Mouse (Mus musculus) midbrain, postnatal 0 days (tissue): ENCODE measurements at regions not wholly inside any gene's neighbourhood (a gene's known extent, or its start where the extent isn't known, plus 50 kb on each side); places are given as distances from the start of the nearest gene placed in this dataset.

Experiments
- ATAC-seq: fragments of 200-750 bp; cut with Nextera tagmentation; 2 replicates; pipeline ENCODE4 v1.8.0; 2017; ENCODE audit warnings: moderate number of reproducible peaks, mild to moderate bottlenecking, moderate TSS enrichment, moderate library complexity; ENCODE audit not compliant: low FRiP score
- DNase-seq: peaks from one replicate; pipeline ENCODE4 v3.0.0-alpha.2; 2015; ENCODE audit warnings: low spot score
- H3K27ac ChIP-seq: fragments of 300-500 bp; sonication (generic); 2 replicates; pipeline ENCODE4 v1.5.1; 2014; ENCODE audit warnings: low read depth, mild to moderate bottlenecking, low read length, mixed read lengths
- H3K27me3 ChIP-seq: fragments of 300-500 bp; sonication (generic); 2 replicates; pipeline ENCODE4 v1.6.1; 2014; ENCODE audit warnings: low read length, control low read depth, mixed read lengths; ENCODE audit not compliant: insufficient read depth
- H3K36me3 ChIP-seq: fragments of 300-500 bp; sonication (generic); 2 replicates; pipeline ENCODE4 v1.6.1; 2014; ENCODE audit warnings: low read length, control low read depth, mixed read lengths; ENCODE audit not compliant: insufficient read depth
- H3K4me1 ChIP-seq: fragments of 300-500 bp; sonication (generic); 2 replicates; pipeline ENCODE4 v1.6.1; 2014; ENCODE audit warnings: mild to moderate bottlenecking, control low read depth, antibody characterized with exemption, low read length, mixed read lengths; ENCODE audit not compliant: insufficient read depth
- H3K4me2 ChIP-seq: fragments of 300-500 bp; sonication (generic); 2 replicates; pipeline ENCODE4 v1.6.1; 2014; ENCODE audit warnings: low read depth, mild to moderate bottlenecking, low read length, mixed read lengths; ENCODE audit not compliant: poor library complexity, severe bottlenecking
- H3K4me3 ChIP-seq: fragments of 300-500 bp; sonication (generic); 2 replicates; pipeline ENCODE4 v1.5.1; 2014; ENCODE audit warnings: low read depth, mild to moderate bottlenecking, low read length, moderate library complexity
- H3K9ac ChIP-seq: fragments of 300-500 bp; sonication (generic); replicated peaks from 2 replicates; pipeline ENCODE4 v1.6.1; 2014; ENCODE audit warnings: mild to moderate bottlenecking, low read length, moderate library complexity, mixed read lengths; ENCODE audit not compliant: poor library complexity, severe bottlenecking
- H3K9me3 ChIP-seq: fragments of 300-500 bp; sonication (generic); 2 replicates; pipeline ENCODE4 v1.6.1; 2016; ENCODE audit warnings: low read length, control low read depth
- CTCF ChIP-seq: IDR thresholded peaks from 2 replicates; pipeline ENCODE4 v1.5.1; 2016; ENCODE audit warnings: antibody characterized with exemption, mild to moderate bottlenecking
- WGBS: fragments of 180-500 bp; shearing (Covaris S2); extraction: QIAGEN DNeasy Blood & Tissue Kit; methylation state at CpG from one replicate; pipeline ENCODE4 v1.1.7; 2014; 5-methylcytosine and 5-hydroxymethylcytosine counted together

DNA sequence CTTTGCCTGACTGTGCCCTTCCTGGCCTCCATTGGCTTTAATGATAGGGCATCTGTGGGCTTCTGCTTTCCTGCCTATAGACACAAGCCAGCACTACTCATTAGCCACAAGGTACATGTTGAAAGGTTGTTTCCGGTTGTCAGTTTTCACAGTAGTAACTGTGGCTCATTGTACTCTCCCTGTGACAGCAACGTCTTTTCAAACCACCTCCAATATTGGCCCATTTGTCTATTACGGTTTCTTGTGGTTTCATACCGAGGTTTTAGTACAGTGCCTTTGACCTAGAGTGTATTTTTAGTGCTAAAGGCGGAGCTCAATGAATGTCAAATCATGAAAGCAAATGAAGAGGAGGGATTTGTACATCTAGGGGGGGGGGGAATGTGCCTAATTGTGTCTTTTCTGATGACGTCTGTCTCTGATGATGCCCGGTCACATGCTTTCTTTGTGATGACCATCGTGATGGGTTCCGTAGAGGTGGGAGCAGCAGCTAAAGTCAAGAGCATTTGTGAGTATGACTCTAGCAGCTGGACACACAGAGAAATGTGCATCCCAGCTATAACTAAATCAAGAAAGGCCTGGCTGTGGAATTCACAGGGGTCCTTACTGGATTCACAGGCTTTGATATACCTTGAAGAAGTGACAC lies 1255.1 kb upstream of the A1bg start:
- no peak for TF ChIP-seq CTCF
- Histone ChIP-seq H3K36me3 (no peaks in the 10 kb centered on the region), H3K9me3 (no peaks in the 10 kb centered on the region), H3K4me3 (no peak overlapping the region), H3K4me2 (no peak overlapping the region), H3K4me1 (no peaks in the 10 kb centered on the region), H3K9ac (no peak overlapping the region), H3K27ac (no peak overlapping the region), H3K27me3 (no peaks in the 10 kb centered on the region)
- no peak for ATAC-seq
- DNase-seq: no peak
- 90% methylated on average over 9 of the region's 9 CpGs for WGBS

DNA sequence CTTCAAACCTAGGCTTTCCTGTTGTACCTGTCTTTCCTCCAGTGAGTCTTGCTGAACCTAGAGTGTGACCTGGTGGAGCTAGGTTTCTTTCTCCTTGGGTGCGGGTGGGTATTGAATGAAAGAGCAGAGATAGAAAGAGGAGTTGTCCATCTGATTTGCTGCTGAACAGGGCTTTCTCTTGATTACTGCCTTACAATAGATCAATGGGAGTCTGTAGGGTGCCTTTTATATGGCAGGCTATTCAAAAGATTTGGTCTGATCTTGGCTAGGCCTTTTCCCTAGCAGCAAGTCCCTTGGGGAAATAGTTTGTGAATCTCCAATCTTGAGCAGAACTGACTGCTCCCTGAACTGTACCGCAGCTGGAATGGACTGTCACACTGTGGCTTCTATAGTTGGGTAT lies 1253.3 kb upstream of the A1bg start:
- Histone ChIP-seq H3K4me1 (no peaks in the 10 kb centered on the region), H3K9ac (no peak overlapping the region), H3K4me2 (no peak overlapping the region), H3K4me3 (no peak overlapping the region), H3K27me3 (no peaks in the 10 kb centered on the region), H3K27ac (no peak overlapping the region), H3K9me3 (no peaks in the 10 kb centered on the region), H3K36me3 (no peaks in the 10 kb centered on the region)
- WGBS: 54% methylated on average over 2 of the region's 2 CpGs
- no peak for DNase-seq
- ATAC-seq: no peak
- no peak for TF ChIP-seq CTCF

DNA sequence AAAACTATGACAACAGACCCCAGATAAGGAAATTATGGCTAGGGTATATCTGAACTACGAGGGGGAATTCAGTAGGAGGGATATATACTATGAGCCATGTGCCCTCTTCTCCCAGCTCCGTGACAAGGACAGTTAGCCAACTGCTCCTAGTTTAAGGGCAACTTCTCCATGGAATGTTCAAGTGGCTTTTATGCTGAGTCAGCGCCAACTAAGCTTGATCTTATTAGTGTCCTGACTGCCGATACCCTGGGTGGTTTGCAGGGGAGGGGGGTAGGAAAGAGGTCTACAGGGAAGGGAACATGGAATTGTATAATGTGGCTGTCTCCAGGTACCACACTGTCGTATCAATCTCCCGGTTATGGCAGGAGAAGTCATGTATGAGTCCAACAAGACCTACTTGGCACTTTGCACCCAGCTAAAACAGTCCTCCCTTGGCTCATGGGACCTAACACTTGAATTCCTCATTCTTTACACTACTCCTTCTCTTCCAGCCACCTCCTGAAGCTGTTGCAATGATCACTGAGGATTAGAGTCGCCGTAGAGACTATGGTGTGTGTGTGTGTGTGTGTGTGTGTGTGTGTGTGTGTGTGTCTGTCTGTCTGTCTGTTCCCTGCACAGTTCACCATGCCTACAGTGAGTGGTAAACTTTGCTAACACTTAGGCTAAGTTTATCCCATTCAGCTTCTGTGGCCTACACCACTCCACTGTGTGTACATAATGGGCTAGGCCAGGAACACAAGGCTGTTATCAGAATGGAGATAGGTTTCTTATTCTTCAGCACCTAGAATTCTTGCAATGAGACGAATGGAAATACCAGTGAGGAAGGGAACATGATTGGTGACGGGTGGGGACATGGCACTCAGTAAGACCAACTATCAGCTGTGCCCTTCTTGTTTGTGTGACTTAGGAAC lies 1251.1 kb upstream of the A1bg start:
- Histone ChIP-seq H3K4me3 (no peak overlapping the region), H3K36me3 (no peaks in the 10 kb centered on the region), H3K27ac (no peak overlapping the region), H3K4me1 (no peaks in the 10 kb centered on the region), H3K4me2 (no peak overlapping the region), H3K27me3 (no peaks in the 10 kb centered on the region), H3K9me3 (no peaks in the 10 kb centered on the region), H3K9ac (no peak overlapping the region)
- no peak for TF ChIP-seq CTCF
- WGBS: 93% methylated on average over 10 of the region's 10 CpGs
- no peak for DNase-seq
- no peak for ATAC-seq

DNA sequence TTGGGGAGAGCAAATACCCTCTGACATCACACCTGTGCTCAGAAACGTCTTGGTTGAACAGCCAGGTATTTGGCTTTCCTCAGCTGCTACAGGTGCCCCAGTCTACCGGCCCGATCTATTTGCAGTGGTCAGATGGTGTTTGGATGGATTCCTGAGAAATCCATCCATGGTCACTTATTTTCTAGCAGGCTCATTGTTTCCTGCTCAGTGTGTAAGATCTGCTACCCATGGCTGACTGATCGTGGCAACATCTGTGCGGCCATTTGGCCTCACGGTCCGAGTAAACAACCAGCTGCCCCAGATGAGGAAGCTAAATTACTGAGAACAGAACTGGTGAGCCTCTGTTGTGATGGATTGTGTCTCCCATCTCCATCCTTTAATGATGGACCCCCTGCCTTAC lies 1248.8 kb upstream of the A1bg start:
- no peak overlapping the region for H3K4me3 ChIP-seq
- 76% methylated on average over 7 of the region's 7 CpGs for WGBS

DNA sequence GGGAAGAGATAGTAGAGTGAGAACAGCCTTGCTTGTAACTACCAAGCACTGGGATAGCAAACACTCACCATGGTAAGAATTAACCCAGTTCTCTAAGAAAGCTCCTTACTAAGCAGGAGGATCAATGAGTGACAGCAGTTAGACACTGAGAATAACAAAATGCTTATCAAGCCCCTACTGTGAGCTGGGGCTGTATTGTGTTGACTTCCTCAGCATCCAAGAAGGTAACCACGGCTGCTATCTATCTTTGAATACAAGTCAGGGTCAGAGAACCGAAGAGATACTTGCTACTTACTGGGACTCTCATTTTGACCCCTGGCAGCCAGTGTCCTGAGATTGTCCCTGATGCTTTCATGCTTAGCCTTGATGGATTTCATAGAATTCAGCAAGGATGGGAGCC lies 1248.4 kb upstream of the A1bg start:
- H3K9ac ChIP-seq: no peak overlapping the region
- no peaks in the 10 kb centered on the region for H3K9me3 ChIP-seq
- H3K4me1 ChIP-seq: no peaks in the 10 kb centered on the region
- no peak overlapping the region for H3K4me2 ChIP-seq
- 64% methylated on average over 2 of the region's 2 CpGs for WGBS
- H3K4me3 ChIP-seq: no peak overlapping the region
- ATAC-seq (no peak), DNase-seq (no peak)
- H3K27ac ChIP-seq: no peak overlapping the region
- no peaks in the 10 kb centered on the region for H3K27me3 ChIP-seq
- no peak for TF ChIP-seq CTCF
- no peaks in the 10 kb centered on the region for H3K36me3 ChIP-seq

More for the DNA sequence above, 1248.8 kb upstream of the A1bg start:
- no peak for TF ChIP-seq CTCF
- no peak overlapping the region for H3K27ac ChIP-seq
- H3K9ac ChIP-seq: no peak overlapping the region
- H3K36me3 ChIP-seq: no peaks in the 10 kb centered on the region
- no peaks in the 10 kb centered on the region for H3K27me3 ChIP-seq
- DNase-seq (no peak), ATAC-seq (no peak)
- no peaks in the 10 kb centered on the region for H3K9me3 ChIP-seq
- H3K4me2 ChIP-seq: no peak overlapping the region
- no peaks in the 10 kb centered on the region for H3K4me1 ChIP-seq

DNA sequence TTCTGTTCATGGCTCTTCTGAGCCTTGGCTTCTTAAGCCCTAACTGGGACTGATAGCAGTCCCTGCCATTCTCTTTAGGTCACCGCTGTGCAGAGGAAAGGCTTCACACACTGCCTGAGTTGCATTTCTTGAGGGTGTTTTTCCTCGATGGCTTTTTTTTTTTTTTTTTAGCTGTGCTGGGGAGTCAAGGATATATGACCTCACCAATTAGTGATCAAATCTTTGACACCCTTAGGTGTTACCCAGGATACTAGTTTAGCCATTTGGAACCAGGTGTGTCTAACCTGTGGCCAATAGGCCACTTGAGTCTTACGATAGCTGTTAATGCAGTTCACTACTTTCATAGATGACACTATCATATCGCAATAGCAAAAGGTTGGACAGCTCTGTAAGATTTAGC lies 1247.5 kb upstream of the A1bg start:
- no peak for TF ChIP-seq CTCF
- ATAC-seq: no peak
- 96% methylated on average over 4 of the region's 4 CpGs for WGBS

More for the DNA sequence above, 1247.5 kb upstream of the A1bg start:
- Histone ChIP-seq H3K9me3 (no peaks in the 10 kb centered on the region), H3K27ac (no peak overlapping the region), H3K27me3 (no peaks in the 10 kb centered on the region), H3K36me3 (no peaks in the 10 kb centered on the region), H3K4me3 (no peak overlapping the region), H3K4me2 (no peak overlapping the region), H3K9ac (no peak overlapping the region), H3K4me1 (no peaks in the 10 kb centered on the region)
- DNase-seq: no peak
